Mouse (Mus musculus): Measurements from ENCODE around the gene Nr2f2.

The Nr2f2 gene

DNA sequence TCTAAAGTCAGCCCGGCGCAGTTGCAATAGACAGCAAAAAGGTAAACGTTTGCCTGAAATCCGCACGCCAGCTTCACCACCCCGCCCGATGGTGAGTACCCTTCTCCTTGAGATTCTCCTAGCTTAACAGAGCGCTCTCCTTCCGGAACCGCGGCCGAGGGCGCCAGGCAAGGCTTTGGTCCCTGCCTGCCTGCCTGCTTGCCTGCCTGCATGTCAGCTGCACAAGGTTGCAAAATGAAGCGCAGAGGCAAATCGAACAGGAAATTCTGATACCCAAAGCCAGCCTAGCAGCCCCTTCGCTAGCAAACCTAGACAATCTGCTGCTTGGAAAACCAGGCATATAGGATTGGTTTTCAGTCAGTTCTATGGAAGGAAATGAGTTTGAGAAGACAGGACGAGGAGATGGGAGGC lies 1.1 kb downstream of the Nr2f2 start:
- peak; percentile 41 to 42 for DNase-seq (ENCODE audit: low spot score in 2 of 2)

GRCm38 (mm10) chr7:70364798-70365197 lies 1.7 kb downstream of the Nr2f2 start:
- peak; percentile 20 to 23 for DNase-seq (ENCODE audit: low spot score in 2 of 2)

DNA sequence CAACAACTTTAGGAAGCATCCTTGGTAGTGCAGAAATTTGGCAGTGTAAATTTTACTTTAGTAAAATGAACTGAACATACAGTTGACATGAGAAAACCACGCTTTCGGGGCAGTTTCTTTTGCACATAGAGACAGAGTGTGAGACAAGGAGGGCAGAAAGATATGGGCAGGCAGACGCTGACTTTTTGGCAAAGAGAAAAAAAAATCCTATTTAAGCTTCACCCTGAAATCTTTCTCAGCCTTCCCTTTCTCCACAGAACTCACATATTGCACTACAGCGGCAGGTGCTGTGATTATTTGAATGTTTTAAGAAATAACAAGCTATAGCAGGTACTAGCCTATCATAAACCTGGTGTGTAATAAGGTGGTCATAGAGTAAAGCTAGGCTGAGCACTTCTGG lies 3.2 kb downstream of the Nr2f2 start:
- no peak for DNase-seq (ENCODE audit: low spot score in 2 of 2)

- peak in 1 of 2 experiments; percentile 25 for DNase-seq (ENCODE audit: low spot score in 2 of 2)
Observed at GRCm38 (mm10) chr7:70362526-70363170, 3.9 kb downstream of the Nr2f2 start.

- peak; percentile 92 to 93 for DNase-seq (ENCODE audit: low spot score in 2 of 2)
Observed at GRCm38 (mm10) chr7:70361383-70362364, 4.9 kb downstream of the Nr2f2 start.

DNA sequence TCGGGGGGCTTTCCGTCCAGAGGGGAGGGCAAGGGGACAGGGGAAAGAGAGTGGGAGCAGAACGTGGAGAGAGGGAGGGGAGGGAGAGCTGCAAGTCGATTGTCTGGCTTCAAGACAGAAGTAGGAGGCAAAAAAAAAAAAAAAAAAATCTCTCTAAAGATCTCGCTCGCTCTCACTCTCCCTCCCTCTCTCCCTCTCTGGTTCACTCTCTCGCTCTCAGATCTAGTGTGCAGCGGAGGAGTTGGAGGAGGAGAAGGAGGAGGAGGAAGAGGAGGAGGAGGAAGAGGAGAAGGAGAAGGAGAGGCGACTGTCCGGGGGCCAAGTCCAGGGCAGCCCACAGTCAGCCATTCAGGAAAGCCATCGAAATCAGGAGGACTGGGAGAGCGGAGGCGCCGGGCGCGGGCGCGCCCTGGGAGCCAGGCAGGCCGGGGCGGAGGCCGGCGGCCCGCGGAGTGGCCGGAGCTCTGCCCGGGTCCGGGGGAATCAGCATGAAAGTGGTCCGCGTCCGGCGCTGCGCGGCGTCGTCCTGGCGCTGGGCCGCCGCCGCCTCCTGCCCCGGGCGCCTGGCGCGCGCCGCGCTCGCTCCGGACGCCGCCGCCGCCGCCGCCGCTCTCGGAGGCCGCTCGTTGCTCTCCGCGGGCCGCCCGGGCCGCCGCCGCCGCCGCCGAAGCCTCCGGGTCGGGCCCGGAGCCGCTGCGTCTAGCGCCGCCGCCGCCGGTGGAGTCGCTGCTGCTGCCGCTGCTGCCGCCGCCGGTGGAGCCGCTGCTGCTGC lies 5.7 kb downstream of the Nr2f2 start:
- DNase-seq (ENCODE audit: low spot score in 2 of 2) = peak in 1 of 2 experiments; percentile 29

DNA sequence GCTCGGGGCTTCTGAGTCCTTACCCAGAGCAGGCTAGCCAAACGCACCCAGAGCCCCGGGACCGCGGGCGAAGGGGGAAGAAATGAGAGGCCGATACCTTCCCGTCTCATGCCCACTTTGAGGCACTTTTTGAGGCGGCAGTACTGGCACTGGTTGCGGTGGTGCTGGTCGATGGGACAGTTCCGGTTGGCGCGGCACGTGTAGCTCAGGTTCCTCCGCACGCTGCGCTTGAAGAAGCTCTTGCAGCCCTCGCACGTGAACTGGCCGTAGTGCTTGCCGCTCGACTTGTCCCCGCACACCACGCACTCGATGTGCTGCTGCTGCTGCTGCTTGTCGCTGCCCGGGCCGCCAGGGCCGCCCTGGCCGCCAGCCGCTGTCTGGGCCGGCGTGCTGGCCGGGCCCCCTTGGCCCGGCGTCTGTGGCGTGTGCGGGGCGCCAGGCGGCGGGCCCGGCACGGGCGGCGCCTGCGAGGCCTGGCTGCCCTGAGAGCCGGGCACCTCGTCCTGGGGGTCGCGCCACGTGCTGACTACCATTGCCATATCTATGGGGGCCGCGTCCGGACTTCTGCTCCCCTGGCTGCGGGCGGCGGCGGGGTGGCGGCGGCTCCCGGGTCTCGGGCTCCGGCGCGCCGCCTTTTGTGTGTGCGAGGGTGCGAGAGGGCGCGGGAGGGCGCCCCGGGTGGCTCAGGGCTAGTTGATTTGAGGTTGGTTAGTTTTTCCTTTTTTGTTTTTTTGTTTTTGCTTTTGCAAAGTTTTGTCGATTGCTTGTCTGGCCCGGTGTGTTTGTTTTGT lies 6.5 kb downstream of the Nr2f2 start:
- DNase-seq (ENCODE audit: low spot score in 2 of 2) = peak; percentile 27 to 32

- peak; percentile 37 to 44 for DNase-seq (ENCODE audit: low spot score in 2 of 2)
Observed at GRCm38 (mm10) chr7:70358848-70359591, 7.5 kb downstream of the Nr2f2 start.

DNA sequence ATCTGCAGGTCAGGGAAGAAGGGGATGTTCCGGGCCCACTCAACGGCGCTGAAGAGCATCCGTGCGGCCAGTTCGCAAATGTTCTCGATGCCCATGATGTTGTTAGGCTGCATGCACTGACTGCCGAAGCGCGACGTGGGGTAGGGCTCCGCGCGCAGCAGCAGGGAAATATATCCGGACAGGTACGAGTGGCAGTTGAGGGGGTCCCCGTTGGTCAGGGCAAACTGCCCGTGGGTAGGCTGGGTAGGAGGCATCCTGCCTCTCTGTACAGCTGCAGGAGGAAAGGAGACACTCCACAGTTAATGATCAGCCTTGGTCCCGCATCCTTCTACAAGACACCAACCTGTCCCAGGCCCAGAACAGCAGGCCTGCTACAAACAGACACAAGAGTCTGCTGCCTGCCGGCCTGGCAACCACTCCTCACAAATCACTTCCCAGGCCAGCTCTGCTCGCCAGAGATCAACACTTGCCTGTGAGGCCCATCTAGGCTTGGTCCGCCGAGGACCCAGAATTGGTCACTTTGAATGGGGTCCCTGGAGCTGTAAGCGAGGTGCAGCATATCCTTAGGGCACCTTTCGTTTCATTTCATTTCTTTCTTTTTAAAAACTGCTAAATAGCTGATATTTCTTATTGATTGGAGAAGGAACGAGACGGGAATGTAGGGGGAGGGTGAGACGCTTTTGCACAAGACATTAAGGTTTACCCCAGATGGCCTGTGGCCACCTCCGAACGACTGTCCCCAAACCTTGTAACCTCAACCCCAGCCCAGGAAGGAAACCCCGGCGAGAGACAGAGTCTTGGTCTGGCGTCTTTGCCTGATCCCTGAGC lies 8.3 kb downstream of the Nr2f2 start:
- DNase-seq (ENCODE audit: low spot score in 2 of 2) = peak; percentile 26 to 34

GRCm38 (mm10) chr7:70357516-70358019 lies 9.0 kb downstream of the Nr2f2 start:
- DNase-seq (ENCODE audit: low spot score in 2 of 2) = peak in 1 of 2 experiments; percentile 24

DNA sequence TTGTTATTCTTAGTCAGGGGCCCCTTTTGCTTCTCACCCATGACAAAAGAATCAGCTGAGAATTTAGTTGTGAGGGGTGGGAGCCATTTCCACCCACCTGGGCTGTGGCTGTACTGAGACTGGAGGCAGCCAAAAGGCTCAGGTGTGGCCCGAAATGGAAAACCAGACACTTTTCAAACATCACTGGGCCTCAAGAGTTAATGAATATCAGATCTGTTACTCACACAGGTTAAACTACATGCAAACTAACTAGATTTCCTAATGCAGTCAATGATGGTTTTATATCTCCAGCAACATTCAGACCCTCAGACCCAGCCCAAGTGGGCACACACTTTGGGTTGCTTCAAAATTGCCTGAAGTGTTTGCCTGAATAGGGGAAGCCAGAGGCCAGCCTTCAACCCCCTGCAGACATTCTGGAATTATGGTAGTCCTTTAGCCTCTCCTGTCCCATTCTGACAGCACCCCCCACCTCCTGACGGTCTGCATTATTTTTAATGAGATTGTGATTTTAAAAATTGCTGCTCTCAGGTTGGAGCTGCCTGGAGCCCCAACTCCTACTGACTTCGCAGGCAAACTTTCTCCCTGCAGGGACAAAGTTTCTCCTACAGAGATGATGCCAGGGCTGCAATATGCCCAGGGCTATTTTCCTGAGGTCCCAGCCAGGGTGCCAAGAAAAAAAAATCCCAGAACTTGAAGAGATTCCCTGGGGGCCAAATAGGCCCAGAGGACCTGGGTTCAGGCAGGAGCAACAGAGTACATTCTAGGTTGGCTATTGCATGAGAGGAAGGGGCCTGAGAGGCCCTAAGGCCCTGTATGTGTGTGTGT lies 9.6 kb downstream of the Nr2f2 start:
- DNase-seq (ENCODE audit: low spot score in 2 of 2) = peak in 1 of 2 experiments; percentile 15

GRCm38 (mm10) chr7:70355691-70356568 lies 10.6 kb downstream of the Nr2f2 start:
- no peak for DNase-seq (ENCODE audit: low spot score in 2 of 2)

- no peak for DNase-seq (ENCODE audit: low spot score in 2 of 2)
Observed at GRCm38 (mm10) chr7:70355357-70355620, 11.2 kb downstream of the Nr2f2 start.

DNA sequence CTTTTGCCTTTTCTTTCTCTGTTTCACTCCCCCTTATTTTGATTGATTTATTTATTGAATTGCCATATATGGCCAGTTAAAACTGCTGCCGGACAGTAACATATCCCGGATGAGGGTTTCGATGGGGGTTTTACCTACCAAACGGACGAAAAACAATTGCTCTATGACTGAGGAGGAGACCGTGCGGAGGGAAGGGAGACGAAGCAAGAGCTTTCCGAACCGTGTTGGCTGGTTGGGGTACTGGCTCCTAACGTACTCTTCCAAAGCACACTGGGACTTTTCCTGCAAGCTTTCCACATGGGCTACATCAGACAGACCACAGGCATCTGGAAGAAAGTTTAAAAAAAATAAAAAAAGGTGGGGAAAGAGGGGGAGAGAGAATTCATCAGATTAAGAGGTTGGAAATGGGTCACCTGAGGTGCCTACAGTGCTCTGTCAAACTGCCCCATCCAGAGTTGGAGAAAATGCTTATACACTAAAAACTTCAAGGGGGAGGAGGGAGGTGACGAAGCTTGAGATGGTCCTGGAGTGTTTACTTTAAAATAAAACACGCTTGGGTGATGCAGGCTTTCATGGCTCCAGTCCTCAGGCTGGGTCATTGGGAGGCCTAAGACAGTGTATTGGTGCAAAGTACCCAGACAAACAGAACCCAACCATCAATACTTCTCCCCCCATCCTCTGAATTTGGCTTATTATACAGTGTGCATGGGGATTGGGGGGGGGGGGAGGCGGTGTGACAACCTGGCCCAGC lies 11.8 kb downstream of the Nr2f2 start:
- DNase-seq (ENCODE audit: low spot score in 2 of 2) = peak in 1 of 2 experiments; percentile 18

DNA sequence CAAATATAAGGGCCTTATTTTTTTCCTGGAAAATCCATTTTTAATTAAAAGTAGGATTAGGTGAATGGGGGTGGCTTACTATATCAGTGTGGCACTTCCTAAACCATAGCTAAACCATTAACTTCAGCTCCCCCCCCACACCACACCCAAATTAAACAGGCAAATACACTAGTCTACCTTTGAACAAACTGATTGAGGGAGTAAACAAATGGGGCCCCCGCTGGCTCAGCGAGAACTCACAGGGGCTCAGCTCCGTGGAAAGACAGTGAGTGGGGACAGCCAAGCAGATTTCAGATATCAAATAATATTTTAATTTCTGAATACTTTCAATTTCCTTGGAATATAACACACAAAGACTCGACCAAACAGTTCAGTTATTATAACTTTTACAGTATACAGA lies 13.4 kb downstream of the Nr2f2 start:
- DNase-seq (ENCODE audit: low spot score in 2 of 2) = no peak

DNA sequence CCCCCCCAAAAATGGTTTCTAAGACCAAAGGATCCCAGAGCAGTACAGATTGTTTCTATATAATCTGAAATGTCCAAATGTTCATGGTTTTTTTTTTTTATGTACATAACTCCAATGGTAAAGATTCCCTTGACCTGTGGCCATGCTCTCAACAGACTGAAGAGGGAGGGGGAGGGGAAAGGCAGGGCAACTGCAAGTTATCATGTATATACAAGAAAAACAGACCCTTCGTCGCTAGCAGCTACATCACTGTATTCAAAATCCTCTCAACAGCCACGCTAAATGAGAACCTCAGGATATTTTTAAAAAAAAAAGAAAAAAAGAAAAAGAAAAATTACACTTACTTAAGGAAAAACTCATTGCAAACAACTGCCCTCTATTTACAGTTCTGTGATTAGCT lies 13.9 kb downstream of the Nr2f2 start:
- no peak for DNase-seq (ENCODE audit: low spot score in 2 of 2)

DNA sequence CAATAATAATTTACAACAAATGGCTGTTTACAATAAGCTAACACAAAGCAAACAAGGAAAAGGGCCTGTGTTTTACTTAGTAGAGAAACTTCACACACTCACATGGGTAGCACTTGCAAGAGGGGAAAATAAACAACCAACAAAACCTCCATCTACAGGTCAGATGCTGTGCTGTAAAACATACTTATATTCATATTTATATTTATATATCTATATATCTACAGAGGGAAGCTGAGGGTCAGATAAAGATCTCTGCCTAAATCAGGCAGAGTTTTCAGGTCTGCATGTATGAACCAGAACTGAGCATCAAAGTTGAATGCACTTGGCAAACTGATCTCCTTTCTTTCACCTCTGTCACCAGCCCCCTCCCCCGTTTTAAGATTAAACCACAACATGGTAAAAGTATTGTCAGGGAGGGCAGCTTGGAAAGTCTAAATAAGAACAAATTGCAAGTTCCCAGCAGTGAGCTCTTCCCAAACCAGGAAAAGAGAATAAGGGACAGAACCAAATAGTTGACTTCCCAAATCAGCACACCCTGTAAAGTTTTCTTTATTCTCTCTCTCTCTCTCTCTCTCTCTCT lies 14.5 kb downstream of the Nr2f2 start:
- no peak for DNase-seq (ENCODE audit: low spot score in 2 of 2)

All from right cerebral cortex, postnatal 10 days (tissue).